Mouse (Mus musculus) limb, embryonic 10.5 days (tissue): Measurements from ENCODE around the gene Ccar1. TPM values are rescaled to one million over a fixed set of nuclear protein-coding genes. Genes with fewer than 3 reads are reported as not detected.

ENCODE experiments used
- DNase-seq: peaks from one replicate; pipeline ENCODE4 v3.0.0-alpha.2; 2017; ENCODE audit warnings: low spot score
- H3K27ac ChIP-seq: fragments of 300-500 bp; sonication (generic); 2 replicates; pipeline ENCODE4 v1.5.1; 2016; ENCODE audit warnings: mild to moderate bottlenecking
- H3K27me3 ChIP-seq: fragments of 300-500 bp; sonication (generic); 2 replicates; pipeline ENCODE4 v1.6.1; 2016; ENCODE audit warnings: low read depth, mild to moderate bottlenecking; ENCODE audit not compliant: poor library complexity, severe bottlenecking
- H3K36me3 ChIP-seq: fragments of 300-500 bp; sonication (generic); 2 replicates; pipeline ENCODE4 v1.6.1; 2016; ENCODE audit warnings: mild to moderate bottlenecking, moderate library complexity
- H3K4me1 ChIP-seq: fragments of 300-500 bp; sonication (generic); 2 replicates; pipeline ENCODE4 v1.6.1; 2016
- H3K4me3 ChIP-seq: fragments of 300-500 bp; sonication (generic); 2 replicates; pipeline ENCODE4 v1.5.1; 2016; ENCODE audit warnings: mild to moderate bottlenecking, moderate library complexity
- H3K9me3 ChIP-seq: fragments of 300-500 bp; sonication (generic); replicated peaks from 2 replicates; pipeline ENCODE4 v1.6.1; 2016; ENCODE audit warnings: mild to moderate bottlenecking
- WGBS: fragments of 180-500 bp; shearing (Covaris S2); methylation state at CpG from one replicate; pipeline ENCODE4 v1.1.7; 2016; 5-methylcytosine and 5-hydroxymethylcytosine counted together
- polyA plus RNA-seq: library from polyadenylated mRNA; unstranded; fragments of >200 nt; fragmentation: Nextera tagmentation; extraction: Ambion mirVana; gene quantifications from 2 replicates; pipeline ENCODE4 v1.2.1, GENCODE M21; 2016

The Ccar1 gene
- polyA plus RNA-seq, 1 experiment from 2014 or later: 175 TPM

DNA sequence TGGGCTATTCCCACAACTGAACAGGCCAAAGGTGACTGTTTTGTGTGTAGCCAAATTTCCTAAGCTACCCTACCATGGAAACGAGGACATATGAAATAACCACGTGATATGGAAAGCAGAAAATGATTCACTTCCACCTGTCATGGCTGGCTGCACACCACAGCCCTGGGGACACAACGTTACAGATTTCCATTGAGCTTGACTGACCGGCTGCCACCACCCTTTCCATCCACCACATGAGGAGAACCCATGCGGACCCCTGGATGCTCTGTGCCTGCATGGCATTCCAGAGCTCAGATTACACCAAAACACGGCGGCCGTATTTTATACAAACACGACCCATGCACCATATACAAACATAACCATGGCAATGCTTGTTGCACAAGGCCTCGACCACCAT, 78.6 kb downstream of the Ccar1 start:
- Histone ChIP-seq H3K27ac (no peak overlapping the region), H3K4me3 (no peak overlapping the region), H3K9me3 (no peaks in the 10 kb centered on the region), H3K4me1 (no peaks in the 10 kb centered on the region), H3K27me3 (no peaks in the 10 kb centered on the region), H3K36me3 (no peaks in the 10 kb centered on the region)
- no peak for DNase-seq
- 86% methylated on average over 10 of the region's 10 CpGs for WGBS

GRCm38 (mm10) chr10:62703579-62703978, 88.5 kb downstream of the Ccar1 start:
- H3K4me3 ChIP-seq: no peak overlapping the region
- no peaks in the 10 kb centered on the region for H3K36me3 ChIP-seq
- H3K27ac ChIP-seq: no peak overlapping the region
- no peaks in the 10 kb centered on the region for H3K4me1 ChIP-seq
- no peaks in the 10 kb centered on the region for H3K9me3 ChIP-seq
- no peaks in the 10 kb centered on the region for H3K27me3 ChIP-seq
- 84% methylated on average over 4 of the region's 4 CpGs for WGBS
- no peak for DNase-seq

DNA sequence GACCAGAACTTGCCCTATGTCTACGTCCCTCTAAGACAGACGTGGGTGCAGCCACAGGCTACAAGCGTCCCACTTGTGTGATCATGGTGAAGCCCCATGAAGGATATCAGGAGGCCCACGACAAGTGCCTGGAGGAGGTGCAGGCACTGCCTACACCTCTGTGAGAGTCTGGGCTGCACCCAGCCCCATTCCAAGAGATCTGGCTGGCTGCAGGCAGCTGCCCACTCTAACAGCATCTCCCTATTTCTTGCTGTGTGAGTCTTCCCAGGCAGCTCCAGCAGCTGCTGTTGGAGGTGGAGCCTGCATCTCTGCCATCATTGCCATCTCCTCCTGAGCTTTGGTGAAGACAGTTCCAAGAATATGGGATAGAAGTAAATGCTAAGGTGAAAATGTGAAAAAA, 89.7 kb downstream of the Ccar1 start:
- Histone ChIP-seq H3K4me1 (no peaks in the 10 kb centered on the region), H3K4me3 (no peak overlapping the region), H3K9me3 (no peaks in the 10 kb centered on the region), H3K27me3 (no peaks in the 10 kb centered on the region), H3K36me3 (no peaks in the 10 kb centered on the region), H3K27ac (no peak overlapping the region)
- DNase-seq: no peak
- WGBS: 79% methylated on average over 4 of the region's 4 CpGs

Other genes with a start within 250 kb of the Ccar1 start
- 31.3 and 40.2 TPM in 2 replicates for gene Kif1bp, start 213.8 kb downstream of the Ccar1 start, polyA plus RNA-seq
- gene Ddx21, start 190.0 kb downstream of the Ccar1 start, polyA plus RNA-seq: 33.3 and 42.1 TPM in 2 replicates
- gene Ddx50, start 141.1 kb downstream of the Ccar1 start, polyA plus RNA-seq: 113 and 130 TPM in 2 replicates
- 1.2 and 1.3 TPM in 2 replicates for gene Stox1, start 66.2 kb downstream of the Ccar1 start, polyA plus RNA-seq
- 26.5 and 30.6 TPM in 2 replicates for gene Tet1, start 116.7 kb upstream of the Ccar1 start, polyA plus RNA-seq
- 8.8 and 11.3 TPM in 2 replicates for gene Slc25a16, start 128.3 kb upstream of the Ccar1 start, polyA plus RNA-seq
- 38.9 and 40.7 TPM in 2 replicates for gene Dna2, start 154.7 kb upstream of the Ccar1 start, polyA plus RNA-seq
- 20.5 and 23.9 TPM in 2 replicates for gene Rufy2, start 187.9 kb upstream of the Ccar1 start, polyA plus RNA-seq
- 162 and 170 TPM in 2 replicates for gene Hnrnph3, start 231.9 kb upstream of the Ccar1 start, polyA plus RNA-seq
- gene Pbld2, start 232.0 kb upstream of the Ccar1 start, polyA plus RNA-seq: 0.94 and 1.1 TPM in 2 replicates